Mouse (Mus musculus): Measurements from ENCODE around the gene Naaa. TPM values are rescaled to one million over a fixed set of nuclear protein-coding genes. Genes with fewer than 3 reads are reported as not detected.

Gene Naaa
- total and polyA plus RNA-seq, 2 experiments from 2014 or later: 23.1 to 28.7 TPM

DNA sequence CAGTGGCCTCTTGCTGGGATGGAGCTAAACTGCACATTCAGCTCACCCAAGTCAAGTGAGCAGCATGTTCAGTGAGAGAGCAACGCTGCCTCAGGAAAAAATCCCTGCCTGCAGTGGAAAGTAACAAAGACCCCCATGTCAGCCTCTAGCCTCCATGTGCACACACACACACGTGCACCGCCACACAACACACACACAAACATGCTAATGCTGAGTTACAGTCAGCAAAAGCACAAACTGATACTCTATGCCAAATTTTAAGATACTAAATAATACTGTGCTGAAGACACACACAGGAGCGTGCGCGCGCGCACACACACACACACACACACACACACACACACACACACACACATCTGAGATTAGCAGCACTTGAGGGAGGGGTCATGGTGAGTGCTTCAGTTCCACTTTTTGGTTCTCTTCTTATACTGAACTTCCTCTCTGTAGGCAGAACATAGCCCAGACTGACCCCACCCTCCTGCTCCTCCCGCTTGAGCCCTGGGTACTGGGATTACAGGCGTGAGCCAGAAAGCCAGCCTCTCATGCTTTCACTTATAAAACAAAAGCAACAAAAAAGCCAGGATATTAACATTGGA lies 1.1 kb upstream of the Naaa start:
- H3K27me3 ChIP-seq (ENCODE audit: insufficient read depth, low read length): no peaks in the 10 kb centered on the region
- H3K4me2 ChIP-seq (ENCODE audit: low read depth, low read length, poor library complexity, severe bottlenecking): no peak overlapping the region
- ATAC-seq (ENCODE audit: low FRiP score) (no peak), DNase-seq (ENCODE audit: low spot score) (no peak)
- H3K36me3 ChIP-seq (ENCODE audit: insufficient read depth, low read length): no peaks in the 10 kb centered on the region
- H3K4me1 ChIP-seq (ENCODE audit: insufficient read depth, low read length): no peaks in the 10 kb centered on the region
- 80% methylated on average over 10 of the region's 10 CpGs for WGBS
- TF ChIP-seq CTCF (IDR thresholded peaks at IDR 0.05): 0 out of 2 replicates have a peak, but pooled peaks have one; percentile 6
- no peak overlapping the region for H3K27ac ChIP-seq (ENCODE audit: low read depth, low read length)
- no peak overlapping the region for H3K9ac ChIP-seq (replicated peaks; ENCODE audit: low read length, poor library complexity, severe bottlenecking)
- H3K9me3 ChIP-seq (ENCODE audit: low read length): no peaks in the 10 kb centered on the region
- no peak overlapping the region for H3K4me3 ChIP-seq (ENCODE audit: low read depth, low read length)

GRCm38 (mm10) chr5:92270496-92270895 lies 7.5 kb downstream of the Naaa start:
- no peak for TF ChIP-seq CTCF (IDR thresholded peaks at IDR 0.05)
- DNase-seq (ENCODE audit: low spot score) (no peak), ATAC-seq (ENCODE audit: low FRiP score) (no peak)
- Histone ChIP-seq H3K9me3 (ENCODE audit: low read length) (no peaks in the 10 kb centered on the region), H3K36me3 (ENCODE audit: insufficient read depth, low read length) (0 out of 2 replicates have a peak, but pooled peaks cover 3% of the 10 kb centered on the region), H3K4me3 (ENCODE audit: low read depth, low read length) (no peak overlapping the region), H3K27ac (ENCODE audit: low read depth, low read length) (no peak overlapping the region), H3K4me1 (ENCODE audit: insufficient read depth, low read length) (no peaks in the 10 kb centered on the region), H3K9ac (replicated peaks; ENCODE audit: low read length, poor library complexity, severe bottlenecking) (no peak overlapping the region), H3K27me3 (ENCODE audit: insufficient read depth, low read length) (no peaks in the 10 kb centered on the region), H3K4me2 (ENCODE audit: low read depth, low read length, poor library complexity, severe bottlenecking) (no peak overlapping the region)
- 82% methylated on average over 7 of the region's 7 CpGs for WGBS

DNA sequence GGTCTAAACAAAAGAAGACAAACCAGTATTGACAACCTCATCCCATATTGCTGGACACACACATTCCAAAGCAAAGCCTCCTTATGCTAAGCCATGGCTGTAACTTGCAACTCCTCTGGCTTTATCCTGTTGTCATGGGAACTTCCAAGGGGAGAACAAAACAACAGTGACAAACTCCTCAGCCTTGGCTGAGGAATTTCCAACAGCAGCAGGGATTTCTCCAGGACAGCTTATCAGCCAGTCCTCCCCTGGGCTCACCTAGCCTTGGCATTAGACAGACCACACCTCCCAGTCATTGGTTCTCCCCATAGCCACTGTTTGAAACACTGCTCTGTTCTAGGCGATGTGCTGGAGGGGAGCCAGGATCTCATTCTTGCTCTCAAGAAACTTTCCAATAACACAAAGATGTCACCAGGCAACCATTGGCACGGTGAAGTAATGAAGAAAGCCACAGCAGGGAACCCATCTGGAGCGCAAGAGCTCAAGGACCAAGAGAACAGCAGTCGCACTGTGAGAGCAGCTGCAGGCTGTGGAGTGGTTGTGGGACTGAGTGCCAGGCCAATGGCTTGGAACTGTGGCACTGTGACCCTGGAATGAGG lies 14.1 kb downstream of the Naaa start:
- Histone ChIP-seq H3K4me2 (ENCODE audit: low read depth, low read length, poor library complexity, severe bottlenecking) (no peak overlapping the region), H3K4me1 (ENCODE audit: insufficient read depth, low read length) (0 out of 2 replicates have a peak, but pooled peaks cover 3% of the 10 kb centered on the region), H3K27me3 (ENCODE audit: insufficient read depth, low read length) (no peaks in the 10 kb centered on the region), H3K9ac (replicated peaks; ENCODE audit: low read length, poor library complexity, severe bottlenecking) (no peak overlapping the region), H3K36me3 (ENCODE audit: insufficient read depth, low read length) (no peaks in the 10 kb centered on the region), H3K27ac (ENCODE audit: low read depth, low read length) (0 out of 2 replicates have a peak overlapping the region, but pooled peaks have one; percentile 21), H3K4me3 (ENCODE audit: low read depth, low read length) (no peak overlapping the region), H3K9me3 (ENCODE audit: low read length) (no peaks in the 10 kb centered on the region)
- ATAC-seq (ENCODE audit: low FRiP score) (peak; percentile 88), DNase-seq (ENCODE audit: low spot score) (peak; percentile 94)
- WGBS: 8% methylated on average over 4 of the region's 4 CpGs
- no peak for TF ChIP-seq CTCF (IDR thresholded peaks at IDR 0.05)

- Histone ChIP-seq H3K9me3 (ENCODE audit: low read length) (no peaks in the 10 kb centered on the region), H3K27me3 (ENCODE audit: insufficient read depth, low read length) (no peaks in the 10 kb centered on the region), H3K4me3 (ENCODE audit: low read depth, low read length) (no peak overlapping the region), H3K4me2 (ENCODE audit: low read depth, low read length, poor library complexity, severe bottlenecking) (no peak overlapping the region), H3K36me3 (ENCODE audit: insufficient read depth, low read length) (no peaks in the 10 kb centered on the region), H3K27ac (ENCODE audit: low read depth, low read length) (no peak overlapping the region), H3K9ac (replicated peaks; ENCODE audit: low read length, poor library complexity, severe bottlenecking) (no peak overlapping the region), H3K4me1 (ENCODE audit: insufficient read depth, low read length) (0 out of 2 replicates have a peak, but pooled peaks cover 3% of the 10 kb centered on the region)
- DNase-seq (ENCODE audit: low spot score) (no peak), ATAC-seq (ENCODE audit: low FRiP score) (no peak)
- 93% methylated on average over 8 of the region's 8 CpGs for WGBS
- TF ChIP-seq CTCF (IDR thresholded peaks at IDR 0.05): no peak
Observed at GRCm38 (mm10) chr5:92262646-92263045, 15.3 kb downstream of the Naaa start.

- Histone ChIP-seq H3K27me3 (ENCODE audit: insufficient read depth, low read length) (no peaks in the 10 kb centered on the region; the same call in 1 of the 2 replicates), H3K4me1 (ENCODE audit: insufficient read depth, low read length) (no peaks in the 10 kb centered on the region), H3K4me2 (ENCODE audit: low read depth, low read length, poor library complexity, severe bottlenecking) (no peak within 1 kb of the TSS), H3K36me3 (ENCODE audit: insufficient read depth, low read length) (no peaks in the 10 kb centered on the region), H3K9me3 (ENCODE audit: low read length) (no peaks in the 10 kb centered on the region), H3K27ac (ENCODE audit: low read depth, low read length) (no peak within 1 kb of the TSS), H3K4me3 (ENCODE audit: low read depth, low read length) (no peak within 1 kb of the TSS), H3K9ac (replicated peaks; ENCODE audit: low read length, poor library complexity, severe bottlenecking) (no peak within 1 kb of the TSS)
- TF ChIP-seq CTCF (IDR thresholded peaks at IDR 0.05): no peak
- ATAC-seq (ENCODE audit: low FRiP score) (no peak), DNase-seq (ENCODE audit: low spot score) (no peak)
- WGBS: 12% methylated on average over 6 of the region's 6 CpGs
Observed at GRCm38 (mm10) chr5:92256218-92256617, 21.8 kb downstream of the Naaa start, which contains the start of gene Ppef2. Gene Ppef2, minus strand, starts transcription at chr5:92256278.

DNA sequence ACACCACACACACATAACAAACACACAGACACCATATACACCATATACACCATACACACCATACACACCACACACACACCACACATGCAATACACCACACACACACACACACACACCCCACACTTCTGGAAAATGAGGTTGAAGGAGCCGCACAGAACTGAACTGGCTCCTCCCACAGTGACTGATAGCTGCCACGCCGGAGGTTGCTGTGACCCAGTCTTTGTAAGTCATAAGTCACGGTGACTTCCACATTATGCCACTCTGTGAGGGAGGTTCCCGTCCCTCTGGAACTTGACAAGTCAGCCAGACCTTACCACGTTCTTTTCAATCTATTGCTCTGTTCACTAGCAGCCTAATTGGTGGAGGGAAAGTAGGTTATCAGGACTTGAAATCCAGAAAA lies 23.5 kb downstream of the Naaa start:
- H3K4me1 ChIP-seq (ENCODE audit: insufficient read depth, low read length): no peaks in the 10 kb centered on the region
- no peaks in the 10 kb centered on the region for H3K36me3 ChIP-seq (ENCODE audit: insufficient read depth, low read length)
- H3K4me3 ChIP-seq (ENCODE audit: low read depth, low read length): no peak overlapping the region
- H3K9ac ChIP-seq (replicated peaks; ENCODE audit: low read length, poor library complexity, severe bottlenecking): no peak overlapping the region
- H3K27ac ChIP-seq (ENCODE audit: low read depth, low read length): no peak overlapping the region
- DNase-seq (ENCODE audit: low spot score) (no peak), ATAC-seq (ENCODE audit: low FRiP score) (no peak)
- no peaks in the 10 kb centered on the region; the same call in 1 of the 2 replicates for H3K27me3 ChIP-seq (ENCODE audit: insufficient read depth, low read length)
- H3K9me3 ChIP-seq (ENCODE audit: low read length): no peaks in the 10 kb centered on the region
- 63% methylated on average over 6 of the region's 6 CpGs for WGBS
- H3K4me2 ChIP-seq (ENCODE audit: low read depth, low read length, poor library complexity, severe bottlenecking): no peak overlapping the region
- TF ChIP-seq CTCF (IDR thresholded peaks at IDR 0.05): no peak

All from midbrain, postnatal 0 days (tissue).